ENCODE assay signal across 23 mouse cellular contexts in the genomic region with DNA sequence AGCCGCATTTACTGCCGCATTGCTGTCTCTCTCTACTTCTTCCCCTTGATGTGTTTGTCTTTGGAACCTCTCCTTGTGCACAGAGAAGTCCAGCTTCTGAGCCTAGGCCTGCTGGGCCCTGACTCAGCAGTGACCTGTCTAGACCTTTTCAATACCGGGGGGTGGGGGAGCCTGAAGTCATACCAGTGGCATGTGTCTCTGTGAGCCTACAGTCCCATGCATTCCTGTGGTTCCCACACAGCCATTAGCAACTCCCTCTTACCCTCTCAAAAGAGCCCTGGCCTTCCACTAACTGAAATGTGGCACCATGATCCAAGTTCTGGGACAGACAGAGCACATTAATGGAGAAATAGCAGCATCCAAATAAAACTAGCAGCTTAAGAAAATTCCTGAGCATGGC. TPM values are rescaled to one million over a fixed set of nuclear protein-coding genes. Genes with fewer than 3 reads are reported as not detected.
DNase-seq lines count a peak whose midpoint lies in the region; ATAC-seq lines count a peak whose summit lies in the region.
"Had no signal": no experiment of that assay in that cellular context is flagged by ENCODE, and none has a peak within 500 bp of the region (broad histone marks: within the 10 kb centered on the region; RNA-seq: fewer than 3 reads in every experiment).

No protein-coding gene starts in this region.

- ATAC-seq in liver, embryonic 12.5 days: no peak
- ATAC-seq in limb, embryonic 13.5 days (ENCODE audit: low FRiP score, low read depth): no peak
- no peak for ATAC-seq in forebrain, embryonic 15.5 days (replicated peaks)
- ATAC-seq: forebrain, embryonic 13.5 days; intestine, postnatal 0 days had no signal

- peaks cover 57% of the 10 kb centered on the region for H3K4me1 ChIP-seq in liver, embryonic 12.5 days
- peaks cover 10% of the 10 kb centered on the region for H3K4me1 ChIP-seq in limb, embryonic 13.5 days
- peaks cover 11% of the 10 kb centered on the region for H3K4me1 ChIP-seq in forebrain, embryonic 15.5 days

- no peak overlapping the region for H3K4me2 ChIP-seq in liver, embryonic 12.5 days
- no peak overlapping the region for H3K4me2 ChIP-seq in limb, embryonic 13.5 days (replicated peaks)
- H3K4me2 ChIP-seq in forebrain, embryonic 15.5 days (replicated peaks): no peak overlapping the region
- H3K4me2 ChIP-seq: forebrain, embryonic 13.5 days; heart, embryonic 12.5 days; lung, embryonic 15.5 days had no signal

- peak overlapping the region; percentile 24; the same call in 1 of the 2 replicates for H3K27ac ChIP-seq in liver, embryonic 12.5 days
- no peak overlapping the region for H3K27ac ChIP-seq in limb, embryonic 13.5 days
- no peak overlapping the region for H3K27ac ChIP-seq in forebrain, embryonic 15.5 days (replicated peaks)
- H3K27ac ChIP-seq: forebrain, embryonic 13.5 days; hindbrain, embryonic 10.5 days; lung, embryonic 15.5 days had no signal

- H3K9ac ChIP-seq in liver, embryonic 12.5 days: no peak overlapping the region
- peak overlapping the region; percentile 19; the same call in 1 of the 2 replicates for H3K9ac ChIP-seq in limb, embryonic 13.5 days
- H3K9ac ChIP-seq in forebrain, embryonic 15.5 days (replicated peaks): no peak overlapping the region
- H3K9ac ChIP-seq: forebrain, embryonic 13.5 days; heart, embryonic 12.5 days; lung, embryonic 15.5 days had no signal

- H3K36me3 ChIP-seq in liver, embryonic 12.5 days: peaks cover 40% of the 10 kb centered on the region
- peaks cover 44% of the 10 kb centered on the region for H3K36me3 ChIP-seq in limb, embryonic 13.5 days
- peaks cover 26% of the 10 kb centered on the region for H3K36me3 ChIP-seq in forebrain, embryonic 15.5 days

- DNase-seq in liver: no peak
- DNase-seq in 3134 (ENCODE audit: extremely low read depth, insufficient read length, low spot score): peak; percentile 74
- peak; percentile 98 for DNase-seq in Muller cell, postnatal 12 days (ENCODE audit: inconsistent ontology term)
- no peak for DNase-seq in right cerebral cortex, postnatal 14 days
- DNase-seq: adrenal gland, postnatal 25 days; cerebellum, adult 9-10 months; gastrocnemius, postnatal 10 days; heart, adult 18-20 months; heart, postnatal 10 days; kidney, postnatal 4 days; lung, postnatal 36 days; midbrain, embryonic 14.5 days had no signal

- no peaks in the 10 kb centered on the region for H3K27me3 ChIP-seq in liver, embryonic 12.5 days (replicated peaks)
- no peaks in the 10 kb centered on the region for H3K27me3 ChIP-seq in limb, embryonic 13.5 days
- H3K27me3 ChIP-seq in forebrain, embryonic 15.5 days: no peaks in the 10 kb centered on the region
- H3K27me3 ChIP-seq: forebrain, embryonic 13.5 days; heart, embryonic 12.5 days; lung, embryonic 15.5 days; megakaryocyte, embryonic 14.5 days had no signal

- no peaks in the 10 kb centered on the region for H3K9me3 ChIP-seq in liver, embryonic 12.5 days (replicated peaks)
- no peaks in the 10 kb centered on the region for H3K9me3 ChIP-seq in limb, embryonic 13.5 days
- no peaks in the 10 kb centered on the region for H3K9me3 ChIP-seq in forebrain, embryonic 15.5 days
- H3K9me3 ChIP-seq: forebrain, embryonic 13.5 days; heart, embryonic 12.5 days; hindbrain, embryonic 10.5 days; lung, embryonic 15.5 days; megakaryocyte, embryonic 14.5 days had no signal

- 84% methylated on average over 3 of the region's 3 CpGs for WGBS in liver, embryonic 12.5 days (ENCODE audit: insufficient replicate concordance)
- 82% methylated on average over 3 of the region's 3 CpGs for WGBS in limb, embryonic 13.5 days
- 91% methylated on average over 3 of the region's 3 CpGs for WGBS in forebrain, embryonic 15.5 days

- H3K4me3 ChIP-seq in liver, embryonic 12.5 days: no peak overlapping the region
- no peak overlapping the region for H3K4me3 ChIP-seq in limb, embryonic 13.5 days
- H3K4me3 ChIP-seq in forebrain, embryonic 15.5 days: no peak overlapping the region
- H3K4me3 ChIP-seq: erythroblast, embryonic 14.5 days; forebrain, embryonic 13.5 days; heart, embryonic 12.5 days; hindbrain, embryonic 10.5 days; lung, embryonic 15.5 days; megakaryocyte, embryonic 14.5 days had no signal

RNA-seq across cellular contexts. Expression of a gene that starts 4.4 kb away (rescaled TPM):
- polyA plus RNA-seq in liver, embryonic 12.5 days (2016; fragmentation: Nextera tagmentation; extraction: Ambion mirVana): 0.10 and 0.15 TPM in 2 replicates
- not detected in 2 replicates for polyA plus RNA-seq in limb, embryonic 13.5 days (2015; fragmentation: Nextera tagmentation; extraction: Ambion mirVana)
- 0.13 TPM in 1 of 2 replicates, not detected in the other for polyA plus RNA-seq in forebrain, embryonic 15.5 days (2015; fragmentation: Nextera tagmentation; extraction: Ambion mirVana)
- polyA plus RNA-seq: erythroblast, embryonic 14.5 days; forebrain, embryonic 13.5 days; heart, embryonic 12.5 days had no signal

RNA-seq across cellular contexts. Expression of a gene that starts 5.0 kb away (rescaled TPM):
- 46.1 and 47.7 TPM in 2 replicates for polyA plus RNA-seq in liver, embryonic 12.5 days (2016; fragmentation: Nextera tagmentation; extraction: Ambion mirVana)
- 88.7 and 90.4 TPM in 2 replicates for polyA plus RNA-seq in limb, embryonic 13.5 days (2015; fragmentation: Nextera tagmentation; extraction: Ambion mirVana)
- polyA plus RNA-seq in forebrain, embryonic 15.5 days (2015; fragmentation: Nextera tagmentation; extraction: Ambion mirVana): 84.4 and 90.1 TPM in 2 replicates

RNA-seq across cellular contexts. Expression of a gene that starts 8.3 kb away (rescaled TPM):
- polyA plus RNA-seq in liver, embryonic 12.5 days (2016; fragmentation: Nextera tagmentation; extraction: Ambion mirVana): 41.7 and 44.7 TPM in 2 replicates
- 33.0 and 33.7 TPM in 2 replicates for polyA plus RNA-seq in limb, embryonic 13.5 days (2015; fragmentation: Nextera tagmentation; extraction: Ambion mirVana)
- polyA plus RNA-seq in forebrain, embryonic 15.5 days (2015; fragmentation: Nextera tagmentation; extraction: Ambion mirVana): 43.1 and 45.6 TPM in 2 replicates

RNA-seq across cellular contexts. Expression of a gene that starts 17.9 kb away (rescaled TPM):
- polyA plus RNA-seq in liver, embryonic 12.5 days (2016; fragmentation: Nextera tagmentation; extraction: Ambion mirVana): 38.8 and 41.6 TPM in 2 replicates
- polyA plus RNA-seq in limb, embryonic 13.5 days (2015; fragmentation: Nextera tagmentation; extraction: Ambion mirVana): 42.9 and 44.0 TPM in 2 replicates
- polyA plus RNA-seq in forebrain, embryonic 15.5 days (2015; fragmentation: Nextera tagmentation; extraction: Ambion mirVana): 53.5 and 56.5 TPM in 2 replicates

RNA-seq across cellular contexts. Expression of a gene that starts 30.8 kb away (rescaled TPM):
- polyA plus RNA-seq in liver, embryonic 12.5 days (2016; fragmentation: Nextera tagmentation; extraction: Ambion mirVana): 2.6 and 2.8 TPM in 2 replicates
- 0.46 and 0.65 TPM in 2 replicates for polyA plus RNA-seq in limb, embryonic 13.5 days (2015; fragmentation: Nextera tagmentation; extraction: Ambion mirVana)
- 0.33 and 0.53 TPM in 2 replicates for polyA plus RNA-seq in forebrain, embryonic 15.5 days (2015; fragmentation: Nextera tagmentation; extraction: Ambion mirVana)
- polyA plus RNA-seq: liver, adult 2 months had no signal

Comparison
In these comparisons a context has a peak if more than half of its experiments do, and no peak if none do; other contexts are left out.
1. DNase-seq: peak in 3134 (single experiment) and Muller cell, postnatal 12 days (single experiment); none in liver (single experiment) and right cerebral cortex, postnatal 14 days (single experiment).